Mouse (Mus musculus) retina, postnatal 1 day (tissue): ENCODE measurements at regions not wholly inside any gene's neighbourhood (a gene's known extent, or its start where the extent isn't known, plus 50 kb on each side); places are given as distances from the start of the nearest gene placed in this dataset.

Experiments
- DNase-seq: peaks from one replicate; pipeline ENCODE4 v3.0.0-alpha.2; 2012

- no peak for DNase-seq
Measured at GRCm38 (mm10) chr7:40052255-40052654, 534.7 kb downstream of the Zfp619 start.

- peak; percentile 5 for DNase-seq
Measured at GRCm38 (mm10) chr7:40058836-40059235, 541.3 kb downstream of the Zfp619 start.

- no peak for DNase-seq
Measured at GRCm38 (mm10) chr7:40064631-40065030, 547.1 kb downstream of the Zfp619 start.

- no peak for DNase-seq
Measured at GRCm38 (mm10) chr7:40065526-40065925, 548.0 kb downstream of the Zfp619 start.

- no peak for DNase-seq
Measured at GRCm38 (mm10) chr7:40067378-40067777, 549.8 kb downstream of the Zfp619 start.

- DNase-seq, result no peak
Measured at GRCm38 (mm10) chr7:40071313-40071712, 553.7 kb downstream of the Zfp619 start.

- peak; percentile 49 for DNase-seq
Measured at GRCm38 (mm10) chr7:40072478-40072877, 554.9 kb downstream of the Zfp619 start.

- peak; percentile 25 for DNase-seq
Measured at GRCm38 (mm10) chr7:40086236-40086635, 568.7 kb downstream of the Zfp619 start.

GRCm38 (mm10) chr7:40097094-40097493 lies 579.5 kb downstream of the Zfp619 start:
- no peak for DNase-seq

- DNase-seq, result peak; percentile 19
Measured at GRCm38 (mm10) chr7:40103057-40103945, 585.7 kb downstream of the Zfp619 start.

GRCm38 (mm10) chr7:40142906-40143305 lies 625.3 kb downstream of the Zfp619 start:
- DNase-seq, result no peak

GRCm38 (mm10) chr7:40144431-40144830 lies 626.9 kb downstream of the Zfp619 start:
- peak; percentile 82 for DNase-seq

GRCm38 (mm10) chr7:40177570-40177969 lies 660.0 kb downstream of the Zfp619 start:
- DNase-seq, result no peak

GRCm38 (mm10) chr7:40195366-40195765 lies 677.8 kb downstream of the Zfp619 start:
- peak; percentile 58 for DNase-seq

GRCm38 (mm10) chr7:40202615-40203014 lies 685.0 kb downstream of the Zfp619 start:
- no peak for DNase-seq

GRCm38 (mm10) chr7:40211956-40212355 lies 686.2 kb upstream of the Vstm2b start:
- no peak for DNase-seq

- DNase-seq, result no peak
Measured at GRCm38 (mm10) chr7:40212576-40212975, 685.6 kb upstream of the Vstm2b start.

- DNase-seq, result no peak
Measured at GRCm38 (mm10) chr7:40213646-40214045, 684.5 kb upstream of the Vstm2b start.

- peak; percentile 30 for DNase-seq
Measured at GRCm38 (mm10) chr7:40214395-40214794, 683.7 kb upstream of the Vstm2b start.

- no peak for DNase-seq
Measured at GRCm38 (mm10) chr7:40215271-40215670, 682.9 kb upstream of the Vstm2b start.

- no peak for DNase-seq
Measured at GRCm38 (mm10) chr7:40220549-40220948, 677.6 kb upstream of the Vstm2b start.

- no peak for DNase-seq
Measured at GRCm38 (mm10) chr7:40245188-40245587, 652.9 kb upstream of the Vstm2b start.

GRCm38 (mm10) chr7:40248521-40248920 lies 649.6 kb upstream of the Vstm2b start:
- no peak for DNase-seq

GRCm38 (mm10) chr7:40253486-40253885 lies 644.6 kb upstream of the Vstm2b start:
- no peak for DNase-seq
